9 mouse cellular contexts compared by ENCODE assay signal in genomic region chr3:109026991-109027470, GRCm38 (mm10). TPM values are rescaled to one million over a fixed set of nuclear protein-coding genes. Genes with fewer than 3 reads are reported as not detected.
DNase-seq lines count a peak whose midpoint lies in the region; ATAC-seq and TF ChIP-seq lines count a peak whose summit lies in the region.
"Had no signal": no experiment of that assay in that cellular context is flagged by ENCODE, and none has a peak within 500 bp of the region (broad histone marks: within the 10 kb centered on the region; RNA-seq: fewer than 3 reads in every experiment).

No protein-coding gene starts in this region.

- H3K9me3 ChIP-seq in embryonic facial prominence, embryonic 10.5 days: no peaks in the 10 kb centered on the region
- no peaks in the 10 kb centered on the region for H3K9me3 ChIP-seq in kidney, embryonic 16.5 days (ENCODE audit: low read length)
- no peaks in the 10 kb centered on the region for H3K9me3 ChIP-seq in megakaryocyte, embryonic 14.5 days

- TF ChIP-seq EP300 in heart, adult 2 months (IDR thresholded peaks at IDR 0.05; ENCODE audit: insufficient read depth, low read depth, low read length): no peak

- H3K27ac ChIP-seq in embryonic facial prominence, embryonic 10.5 days (replicated peaks): peak overlapping the region; percentile 86
- H3K27ac ChIP-seq in heart, adult 2 months: peak overlapping the region; percentile 78
- peak overlapping the region; percentile 41 for H3K27ac ChIP-seq in kidney, embryonic 16.5 days (ENCODE audit: low read length)

- intact Hi-C loops in heart, adult 2 months (cut with DNase I): loop anchor here (5.0 to 10.0 kb wide), 4 partner anchors 50 to 318 kb away; partner anchors contain the start of genes Prpf38b, Slc25a24 and Vav3

- no peak for TF ChIP-seq CTCF in heart, adult 2 months (IDR thresholded peaks at IDR 0.05)

- peak overlapping the region; percentile 71 for H3K4me3 ChIP-seq in embryonic facial prominence, embryonic 10.5 days
- peak overlapping the region; percentile 55 for H3K4me3 ChIP-seq in heart, adult 2 months
- H3K4me3 ChIP-seq in kidney, embryonic 16.5 days (ENCODE audit: low read length): peak overlapping the region; percentile 73
- peak overlapping the region; percentile 91 for H3K4me3 ChIP-seq in megakaryocyte, embryonic 14.5 days (replicated peaks)

- peak; percentile 51 for DNase-seq in kidney, adult 18-20 months
- DNase-seq in kidney, postnatal 14 days: no peak
- peak; percentile 63 for DNase-seq in adipocyte (ENCODE audit: low spot score)
- peak; percentile 74 for DNase-seq in embryonic facial prominence, embryonic 10.5 days (ENCODE audit: low spot score)
- DNase-seq in heart, adult 2 months: peak; percentile 64 to 76
- peak; percentile 48 to 56 for DNase-seq in spleen, postnatal 10 days (ENCODE audit: low spot score in 2 of 2)

- no peaks in the 10 kb centered on the region for H3K36me3 ChIP-seq in embryonic facial prominence, embryonic 10.5 days (replicated peaks)
- H3K36me3 ChIP-seq in heart, adult 2 months (ENCODE audit: control insufficient read depth, insufficient read depth, low read length): peaks cover 22% of the 10 kb centered on the region; the same call in 1 of the 2 replicates
- no peaks in the 10 kb centered on the region for H3K36me3 ChIP-seq in kidney, embryonic 16.5 days (ENCODE audit: insufficient read depth, low read length)
- peaks cover 11% of the 10 kb centered on the region for H3K36me3 ChIP-seq in megakaryocyte, embryonic 14.5 days (replicated peaks; ENCODE audit: low read length)

- H3K4me2 ChIP-seq in kidney, embryonic 16.5 days (replicated peaks; ENCODE audit: low read depth, low read length): peak overlapping the region; percentile 81

- 0 out of 2 replicates have a peak, but pooled peaks cover 7% of the 10 kb centered on the region for H3K27me3 ChIP-seq in embryonic facial prominence, embryonic 10.5 days (replicated peaks; ENCODE audit: low read depth, poor library complexity, severe bottlenecking)
- H3K27me3 ChIP-seq in heart, adult 2 months (ENCODE audit: control insufficient read depth, insufficient read depth, low read length): no peaks in the 10 kb centered on the region
- no peaks in the 10 kb centered on the region for H3K27me3 ChIP-seq in kidney, embryonic 16.5 days (ENCODE audit: insufficient read depth, low read length)
- H3K27me3 ChIP-seq in megakaryocyte, embryonic 14.5 days (replicated peaks): no peaks in the 10 kb centered on the region

- under 1% methylated on average over 51 of the region's 51 CpGs for WGBS in embryonic facial prominence, embryonic 10.5 days
- WGBS in heart, adult 2 months: under 1% methylated on average over 51 of the region's 51 CpGs
- WGBS in kidney, embryonic 16.5 days: 0% methylated on average over 50 of the region's 51 CpGs

- peaks cover 56% of the 10 kb centered on the region for H3K4me1 ChIP-seq in embryonic facial prominence, embryonic 10.5 days
- H3K4me1 ChIP-seq in heart, adult 2 months (ENCODE audit: control insufficient read depth, insufficient read depth, low read length): peaks cover 12% of the 10 kb centered on the region
- H3K4me1 ChIP-seq in kidney, embryonic 16.5 days (ENCODE audit: insufficient read depth, low read length): peaks cover 21% of the 10 kb centered on the region
- H3K4me1 ChIP-seq in megakaryocyte, embryonic 14.5 days: peaks cover 69% of the 10 kb centered on the region

- no peak for TF ChIP-seq POLR2A in heart, adult 2 months (IDR thresholded peaks at IDR 0.05; ENCODE audit: insufficient read depth, low read depth, low read length)

- peak; percentile 84 for ATAC-seq in kidney, embryonic 16.5 days (ENCODE audit: low FRiP score, low TSS enrichment)

- H3K79me2 ChIP-seq in heart, adult 2 months (replicated peaks; ENCODE audit: control insufficient read depth, insufficient read depth, low read length): no peaks in the 10 kb centered on the region

- peak overlapping the region; percentile 71 for H3K9ac ChIP-seq in heart, adult 2 months (ENCODE audit: low read depth, low read length)
- peak overlapping the region; percentile 88 for H3K9ac ChIP-seq in kidney, embryonic 16.5 days (replicated peaks; ENCODE audit: low read length)

RNA-seq across cellular contexts. Expression of gene Fam102b, which starts 0.4 kb away (rescaled TPM):
- polyA plus RNA-seq in embryonic facial prominence, embryonic 10.5 days (2016; fragmentation: Nextera tagmentation; extraction: Ambion mirVana): 4.6 and 5.7 TPM in 2 replicates
- total RNA-seq in heart, adult 2 months (2021): 10 to 100 TPM; 11.2 to 12.7 TPM
- polyA plus RNA-seq in heart, adult 2 months (2012; rRNA removed): 4.9 and 7.7 TPM in 2 replicates
- 3.3 and 4.1 TPM in 2 replicates for polyA plus RNA-seq in kidney, embryonic 16.5 days (2015; fragmentation: Nextera tagmentation; extraction: Ambion mirVana)
- 0.28 and 0.58 TPM in 2 replicates for polyA plus RNA-seq in megakaryocyte, embryonic 14.5 days (2012; ENCODE audit: insufficient read depth, low replicate concordance)

RNA-seq across cellular contexts. Expression of gene Slc25a54, which starts 53.2 kb away (rescaled TPM):
- not detected in 2 replicates for polyA plus RNA-seq in embryonic facial prominence, embryonic 10.5 days (2016; fragmentation: Nextera tagmentation; extraction: Ambion mirVana)
- not detected for total RNA-seq in heart, adult 2 months (2021)
- polyA plus RNA-seq in heart, adult 2 months (2012; rRNA removed): not detected in 2 replicates
- polyA plus RNA-seq in kidney, embryonic 16.5 days (2015; fragmentation: Nextera tagmentation; extraction: Ambion mirVana): not detected in 2 replicates
- polyA plus RNA-seq in megakaryocyte, embryonic 14.5 days (2012; ENCODE audit: insufficient read depth, low replicate concordance): not detected in 2 replicates
- total RNA-seq: hematopoietic stem cell, adult 5-6 weeks had no signal
